Mouse (Mus musculus) kidney, postnatal 4 days (tissue): Measurements from ENCODE around the gene Tbxas1.

Experiments used
- DNase-seq, 2 experiments: peaks; one replicate each; pipeline ENCODE4 v3.0.0; 2021; ENCODE audit warnings: mixed read lengths in 2 of 2

Tbxas1 gene

GRCm38 (mm10) chr6:38875258-38876070, at the start of gene Tbxas1:
Gene Tbxas1, plus strand, starts transcription at chr6:38875404.
- peak; percentile 64 to 76 for DNase-seq

- no peak for DNase-seq
Observed at GRCm38 (mm10) chr6:38825886-38826285, 49.3 kb upstream of the Tbxas1 start.

- DNase-seq = no peak
Observed at GRCm38 (mm10) chr6:38826857-38827256, 48.3 kb upstream of the Tbxas1 start.

GRCm38 (mm10) chr6:38827435-38827834, 47.8 kb upstream of the Tbxas1 start:
- no peak for DNase-seq

GRCm38 (mm10) chr6:38828211-38828610, 47.0 kb upstream of the Tbxas1 start:
- no peak for DNase-seq

- DNase-seq = no peak
Observed at GRCm38 (mm10) chr6:38829452-38829851, 45.8 kb upstream of the Tbxas1 start.

GRCm38 (mm10) chr6:38833721-38834120, 41.5 kb upstream of the Tbxas1 start:
- no peak for DNase-seq

- DNase-seq = no peak
Observed at GRCm38 (mm10) chr6:38834727-38835126, 40.5 kb upstream of the Tbxas1 start.

- no peak for DNase-seq
Observed at GRCm38 (mm10) chr6:38835217-38835616, 40.0 kb upstream of the Tbxas1 start.

GRCm38 (mm10) chr6:38838061-38838460, 37.1 kb upstream of the Tbxas1 start:
- DNase-seq = no peak

GRCm38 (mm10) chr6:38839891-38840290, 35.3 kb upstream of the Tbxas1 start:
- no peak for DNase-seq

- DNase-seq = no peak
Observed at GRCm38 (mm10) chr6:38840380-38840779, 34.8 kb upstream of the Tbxas1 start.

GRCm38 (mm10) chr6:38840780-38841179, 34.4 kb upstream of the Tbxas1 start:
- DNase-seq = no peak

- no peak for DNase-seq
Observed at GRCm38 (mm10) chr6:38841551-38841950, 33.7 kb upstream of the Tbxas1 start.

GRCm38 (mm10) chr6:38845117-38845516, 30.1 kb upstream of the Tbxas1 start:
- DNase-seq = no peak

- DNase-seq = no peak
Observed at GRCm38 (mm10) chr6:38845876-38846275, 29.3 kb upstream of the Tbxas1 start.

- no peak for DNase-seq
Observed at GRCm38 (mm10) chr6:38846330-38847195, 28.6 kb upstream of the Tbxas1 start.

- DNase-seq = no peak
Observed at GRCm38 (mm10) chr6:38847447-38847846, 27.8 kb upstream of the Tbxas1 start.

- DNase-seq = no peak
Observed at GRCm38 (mm10) chr6:38847958-38848910, 27.0 kb upstream of the Tbxas1 start.

- DNase-seq = no peak
Observed at GRCm38 (mm10) chr6:38850715-38851259, 24.4 kb upstream of the Tbxas1 start.

GRCm38 (mm10) chr6:38851740-38852139, 23.5 kb upstream of the Tbxas1 start:
- no peak for DNase-seq

GRCm38 (mm10) chr6:38853561-38853992, 21.6 kb upstream of the Tbxas1 start:
- DNase-seq = no peak
